Mouse (Mus musculus): ENCODE measurements around the gene Kcnk4.

The Kcnk4 gene

DNA sequence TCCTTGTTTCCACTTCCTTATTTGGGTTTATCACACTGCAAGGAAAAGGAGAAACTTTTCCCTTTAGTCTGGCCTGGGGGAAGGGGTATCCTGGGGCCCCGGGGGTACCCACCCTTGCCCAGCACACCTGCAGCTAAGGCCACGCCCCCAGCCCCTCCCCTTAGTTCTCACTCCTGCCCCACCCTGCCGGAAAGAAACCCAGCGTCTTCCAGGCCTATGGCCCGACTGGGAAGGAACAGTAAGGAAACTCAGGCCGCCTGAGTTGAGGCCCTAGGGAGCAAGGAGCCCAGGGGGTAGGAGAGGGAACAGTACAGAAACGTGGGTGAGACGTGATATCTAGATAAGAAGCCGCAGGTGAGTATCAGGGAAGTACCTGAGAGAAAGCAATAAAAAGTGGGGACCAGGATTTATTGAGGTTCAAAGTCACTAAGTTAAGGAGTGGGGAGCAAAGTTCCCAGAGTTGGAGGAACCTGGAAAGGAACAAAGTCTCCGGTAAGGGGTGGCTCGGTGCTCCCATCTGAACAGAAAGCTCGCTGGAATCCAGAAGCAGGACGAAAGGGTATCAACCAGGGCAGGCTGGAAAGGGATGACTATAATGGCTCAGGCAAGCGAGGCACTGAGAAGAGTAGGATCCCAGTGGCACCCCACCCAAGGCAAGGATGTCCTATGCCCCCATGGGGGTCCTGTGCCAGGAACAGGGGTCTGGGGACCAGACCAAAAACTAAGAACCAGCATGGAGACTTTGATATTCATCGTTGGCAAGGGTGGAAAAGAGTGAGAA, 34.4 kb upstream of the Kcnk4 start:
- no peak for DNase-seq (ENCODE audit: low spot score)

DNA sequence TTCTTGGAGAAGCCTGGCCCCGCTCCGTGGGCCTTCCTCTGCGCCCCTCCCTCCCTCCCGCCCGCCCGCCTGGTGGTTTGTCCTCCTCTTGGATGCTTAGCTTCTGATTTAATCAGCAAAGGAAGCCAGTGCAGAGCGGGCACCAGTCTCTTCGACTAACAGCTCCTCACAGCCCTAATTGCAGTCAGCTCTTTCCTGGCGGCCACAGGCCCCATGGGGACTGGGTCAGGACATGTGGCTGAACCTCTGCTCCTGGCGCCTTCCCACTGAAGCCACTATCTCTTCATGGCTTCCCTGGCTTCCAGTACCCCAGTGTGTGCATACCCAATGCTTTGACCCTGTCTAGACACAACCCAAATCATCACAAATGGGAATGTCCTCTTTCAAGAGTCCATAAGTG, 22.1 kb upstream of the Kcnk4 start:
- no peak for DNase-seq (ENCODE audit: low spot score)

DNA sequence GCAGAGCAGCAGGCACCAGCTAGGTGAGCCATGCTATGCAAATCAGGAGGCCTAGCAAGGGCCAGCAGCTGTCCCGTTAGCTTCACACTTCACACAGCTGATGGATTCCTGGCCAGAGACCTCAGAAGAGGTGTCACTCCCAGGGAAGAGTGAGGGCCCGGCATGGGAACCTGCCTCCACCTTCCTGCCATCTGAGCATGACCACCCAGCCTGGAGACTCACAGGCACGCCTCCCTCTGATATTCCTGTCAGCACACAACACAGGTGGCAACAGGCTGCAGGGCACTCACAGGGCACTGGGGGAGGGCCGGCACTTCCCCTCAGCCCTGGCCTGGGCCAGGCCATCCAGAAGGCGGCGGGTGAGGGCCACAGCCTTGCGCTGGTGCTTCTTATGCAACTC, 21.1 kb upstream of the Kcnk4 start:
- DNase-seq (ENCODE audit: low spot score): no peak

DNA sequence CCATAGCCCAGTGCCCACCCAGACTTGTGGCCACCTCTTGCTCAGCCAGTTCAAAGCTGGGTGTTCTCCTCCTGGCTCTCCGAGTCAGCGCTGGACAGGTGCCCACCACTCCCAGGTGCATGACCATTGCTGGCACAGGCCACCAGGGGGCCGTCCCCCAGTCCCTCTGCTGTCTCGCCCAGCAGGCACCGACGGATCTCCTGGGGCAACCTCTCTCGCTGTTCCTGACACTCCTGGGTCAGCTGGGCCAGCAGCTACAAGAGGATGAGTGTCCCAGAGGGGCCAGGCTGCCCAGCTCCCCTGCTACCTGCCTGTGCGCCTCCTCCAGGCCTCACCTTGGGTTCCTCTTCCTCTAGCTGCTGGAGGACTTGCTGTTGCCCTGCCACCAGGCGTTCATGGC, 19.7 kb upstream of the Kcnk4 start:
- DNase-seq (ENCODE audit: low spot score): no peak

DNA sequence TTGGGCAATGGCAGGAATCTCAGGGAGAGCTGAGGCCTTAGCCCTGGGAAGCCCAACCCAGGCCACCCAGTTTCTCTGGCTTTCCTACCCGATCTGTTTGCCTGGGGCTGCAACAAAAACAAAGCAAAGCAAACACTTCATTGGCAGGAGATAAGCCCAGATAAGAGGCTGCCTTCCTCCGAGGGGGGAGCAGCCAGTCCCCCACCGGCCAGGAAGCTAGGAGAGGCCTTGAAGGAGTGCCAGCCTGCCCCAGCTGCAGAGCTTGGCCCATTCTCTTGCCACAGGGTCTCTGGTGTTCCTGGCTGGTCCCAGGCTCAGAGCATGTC, 18.4 kb upstream of the Kcnk4 start:
- no peak for DNase-seq (ENCODE audit: low spot score)

DNA sequence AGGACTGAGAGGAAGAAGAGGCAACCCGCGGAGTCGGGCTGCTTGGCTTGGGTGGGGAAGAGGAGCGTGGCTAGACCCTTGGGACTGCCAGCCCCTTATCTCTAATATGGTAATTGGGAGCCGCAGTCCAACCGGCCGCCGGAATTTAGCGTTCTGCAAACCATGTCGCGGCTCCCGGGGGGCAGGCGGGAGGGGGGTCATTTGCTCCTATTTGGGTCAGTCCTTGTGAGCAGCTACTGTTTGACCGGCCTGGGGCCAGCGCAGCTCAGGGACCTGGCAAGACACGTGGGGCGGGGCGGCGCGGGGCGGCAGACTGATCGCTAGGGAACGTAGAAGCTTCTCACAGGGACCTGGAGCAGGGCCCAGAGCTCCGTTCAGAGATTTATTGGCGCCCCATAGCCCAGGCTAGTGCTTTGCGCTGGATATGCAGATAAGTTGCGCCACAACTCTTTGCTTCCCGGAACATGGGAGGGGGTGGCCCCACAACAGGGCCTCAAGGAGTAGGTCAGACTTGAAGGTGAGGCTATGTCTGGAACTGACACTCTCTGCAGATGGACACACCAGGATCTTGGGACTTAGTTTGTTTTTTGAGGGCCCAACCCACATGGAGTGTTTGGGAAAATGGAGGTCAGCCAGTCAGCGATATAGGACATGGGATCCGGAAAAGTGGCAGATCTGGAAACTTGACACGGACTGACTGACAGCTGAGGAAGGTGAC, 17.8 kb upstream of the Kcnk4 start:
- DNase-seq (ENCODE audit: low spot score): peak; percentile 68

DNA sequence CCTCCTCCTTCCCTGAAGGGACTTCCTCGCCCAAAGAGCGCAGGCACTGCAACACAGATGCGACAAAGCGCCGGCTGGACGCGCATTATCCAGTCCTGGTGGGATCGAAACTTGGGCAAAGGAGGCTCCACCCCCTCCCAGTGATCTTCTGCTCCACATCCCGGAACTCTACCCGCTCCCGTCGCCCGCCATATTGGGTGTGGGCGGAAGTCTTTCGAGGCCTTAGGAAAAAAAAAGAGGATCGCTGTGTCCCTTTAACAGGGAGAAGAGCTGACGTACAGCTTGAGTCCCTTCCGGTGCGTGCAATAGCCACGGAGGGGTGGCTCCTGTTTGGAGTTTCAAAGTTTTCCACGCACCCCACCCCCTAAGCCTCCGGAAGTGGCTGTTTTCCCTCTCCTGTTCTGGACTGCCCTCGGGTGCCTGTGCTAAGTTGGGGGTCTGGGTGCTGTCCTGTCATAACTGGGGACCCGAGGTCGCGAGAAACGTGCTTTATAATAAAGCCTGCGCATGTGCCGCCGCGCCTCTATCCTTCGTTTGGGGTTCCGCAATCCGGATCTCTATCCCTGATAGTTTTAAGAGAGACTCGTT, 17.2 kb upstream of the Kcnk4 start:
- peak; percentile 89 for DNase-seq (ENCODE audit: low spot score)

DNA sequence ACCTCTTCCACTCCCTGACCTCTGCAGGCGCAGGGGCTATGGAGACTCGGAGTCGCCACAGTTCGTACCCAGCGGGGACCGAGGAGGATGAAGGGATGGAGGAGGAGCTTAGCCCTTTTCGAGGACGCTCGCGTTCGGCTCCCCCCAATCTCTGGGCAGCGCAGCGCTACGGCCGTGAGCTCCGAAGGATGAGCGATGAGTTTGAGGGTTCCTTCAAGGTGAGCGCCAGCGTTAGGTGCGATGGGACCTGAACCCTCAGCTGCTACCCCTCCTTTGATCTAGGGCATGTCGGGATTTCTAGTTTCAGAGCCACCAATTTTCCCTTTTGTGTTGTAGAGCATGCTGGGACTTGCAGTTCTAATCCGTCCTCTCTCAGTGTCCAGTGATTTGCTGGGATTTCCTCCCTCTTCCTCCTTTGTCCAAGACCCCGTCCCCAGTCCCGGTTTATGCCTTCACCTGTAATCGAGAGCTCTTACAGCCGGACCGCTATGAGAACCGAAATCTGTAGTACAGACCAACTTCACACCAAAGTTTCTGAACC, 16.4 kb upstream of the Kcnk4 start:
- no peak for DNase-seq (ENCODE audit: low spot score)

DNA sequence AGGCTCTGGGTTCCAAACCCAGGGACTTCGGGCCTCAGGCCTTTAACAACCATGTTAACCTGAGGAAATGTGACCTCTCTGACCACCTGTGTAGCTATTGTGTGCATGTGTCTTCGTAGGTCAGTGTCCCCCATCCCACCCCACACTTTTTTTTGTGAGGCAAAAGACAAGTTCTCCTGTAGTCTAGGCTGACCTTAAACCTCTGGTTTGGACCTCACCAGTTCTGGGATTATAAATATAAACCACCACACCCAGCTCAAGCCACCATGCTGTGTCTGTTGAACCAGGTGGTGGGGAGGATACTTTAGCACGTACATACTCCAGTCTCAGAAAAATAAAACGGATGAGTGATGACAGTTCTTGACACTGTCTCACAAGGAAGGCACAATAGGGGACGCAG, 15.6 kb upstream of the Kcnk4 start:
- DNase-seq (ENCODE audit: low spot score): no peak

DNA sequence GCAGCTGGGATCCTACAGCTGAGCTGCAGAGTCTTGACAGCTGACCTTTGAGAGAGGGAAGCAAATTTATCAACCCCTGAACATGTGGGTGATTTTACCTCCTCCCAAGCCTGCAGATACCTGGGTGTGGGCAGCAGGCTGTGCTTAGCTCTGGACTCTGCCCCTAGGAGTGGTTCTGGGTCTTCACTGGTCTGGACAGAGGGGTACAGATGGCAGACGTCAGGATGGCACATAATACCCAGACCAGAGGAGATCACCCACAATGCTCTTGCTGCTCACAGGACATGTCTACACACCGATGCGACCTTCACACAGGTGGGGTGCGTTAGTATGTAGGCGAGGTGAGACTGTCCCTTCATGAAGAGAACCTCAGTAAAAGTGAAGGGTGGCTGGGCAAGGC, 15.2 kb upstream of the Kcnk4 start:
- no peak for DNase-seq (ENCODE audit: low spot score)

DNA sequence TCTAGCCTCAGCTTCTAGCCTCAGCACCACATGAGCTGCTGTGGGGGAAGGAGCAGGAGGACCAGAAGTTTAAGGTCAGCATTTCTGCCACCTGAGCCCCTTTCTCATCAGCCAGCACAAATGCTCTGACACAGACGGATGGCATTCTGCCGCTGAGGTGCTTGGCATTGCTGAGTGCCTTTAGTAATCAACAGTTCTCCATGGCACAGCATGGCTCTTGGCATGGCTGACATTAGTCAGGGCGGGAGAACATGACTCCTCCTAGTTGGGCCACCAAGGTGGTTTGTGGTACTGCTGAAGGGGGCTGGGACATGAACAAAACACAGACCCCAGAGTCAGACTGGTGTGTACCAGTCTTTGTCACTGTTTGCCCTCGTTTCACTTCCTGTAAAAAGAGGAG, 13.9 kb upstream of the Kcnk4 start:
- DNase-seq (ENCODE audit: low spot score): no peak

DNA sequence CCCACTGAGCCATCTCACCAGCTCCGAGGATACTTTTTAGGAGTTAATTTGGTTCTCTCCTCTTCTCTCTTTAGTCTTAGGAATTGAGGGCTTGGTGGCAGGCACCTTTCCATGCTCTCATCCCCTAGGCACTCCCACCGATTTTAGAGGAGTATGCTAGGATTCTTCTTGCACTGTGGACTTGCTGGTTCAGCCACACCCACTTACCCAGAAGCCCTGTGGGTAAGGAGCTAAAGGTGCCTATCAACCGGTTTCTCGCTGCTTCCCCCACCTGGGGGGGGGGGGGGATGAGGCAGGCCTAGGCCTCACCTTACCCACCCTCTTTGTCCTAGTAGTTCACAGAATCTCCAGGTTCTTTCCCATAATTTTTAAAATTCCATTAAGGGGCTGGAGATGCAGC, 13.4 kb upstream of the Kcnk4 start:
- DNase-seq (ENCODE audit: low spot score): no peak

DNA sequence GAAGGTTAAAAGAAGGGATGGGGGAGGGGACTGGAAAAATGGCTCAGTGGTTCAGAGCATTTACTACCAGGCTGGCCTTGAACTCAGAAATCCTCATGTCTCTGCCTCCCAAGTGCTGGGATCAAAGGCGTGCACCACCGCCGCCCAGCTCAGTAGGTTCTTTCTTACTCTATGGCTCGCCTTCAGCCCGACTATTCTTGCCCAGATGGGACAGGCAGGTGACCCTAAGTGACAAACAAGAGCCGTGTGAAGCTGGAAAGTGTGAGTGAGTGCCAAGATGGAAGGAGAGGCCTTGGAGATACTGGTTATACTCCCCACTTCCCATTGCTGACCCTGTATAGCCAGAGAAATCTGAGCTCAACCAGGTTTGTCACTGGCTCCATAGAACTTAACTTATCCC, 9.4 kb upstream of the Kcnk4 start:
- DNase-seq (ENCODE audit: low spot score): no peak

DNA sequence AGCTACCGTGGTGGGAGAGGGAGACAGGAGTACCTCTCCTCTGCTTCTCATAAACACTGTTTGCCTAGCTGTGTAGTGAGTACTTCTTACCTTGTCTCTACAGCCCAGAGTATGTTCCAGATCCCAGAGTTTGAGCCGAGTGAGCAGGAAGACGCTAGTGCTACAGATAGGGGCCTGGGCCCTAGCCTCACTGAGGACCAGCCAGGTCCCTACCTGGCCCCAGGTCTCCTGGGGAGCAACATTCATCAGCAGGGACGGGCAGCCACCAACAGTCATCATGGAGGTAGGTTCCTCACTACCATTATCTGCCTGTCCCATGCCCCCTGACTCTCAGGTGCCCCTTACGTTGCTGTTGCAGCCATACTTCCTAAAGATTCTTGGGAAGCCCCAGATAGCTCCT, 8.4 kb upstream of the Kcnk4 start:
- no peak for DNase-seq (ENCODE audit: low spot score)

DNA sequence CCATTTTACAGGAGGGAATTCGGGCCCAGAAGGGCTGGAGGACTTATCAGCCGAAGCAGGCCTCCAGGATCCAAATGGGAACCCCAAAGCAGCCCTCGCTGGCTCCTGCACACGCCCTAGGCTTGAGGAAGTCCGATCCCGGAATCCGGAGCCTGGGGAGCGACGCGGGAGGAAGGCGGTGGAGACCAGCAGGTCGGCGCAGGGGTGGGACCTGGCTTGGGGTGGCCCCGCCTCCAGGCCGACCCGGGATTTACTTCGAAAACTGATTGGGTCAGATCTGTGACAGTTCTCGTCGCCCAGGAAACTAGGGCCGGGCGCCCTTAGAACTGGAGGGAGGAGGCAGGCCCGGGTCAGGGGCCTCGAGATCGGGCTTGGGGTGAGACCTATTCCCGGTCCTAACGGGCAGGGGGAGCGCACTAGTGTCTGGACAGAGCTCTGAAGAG, 8.0 kb upstream of the Kcnk4 start, which contains the start of gene Gpr137:
Gpr137 (minus strand) TSS at position 232 of the 443 bp plus-strand sequence.
- peak; percentile 91 for DNase-seq (ENCODE audit: low spot score)

DNA sequence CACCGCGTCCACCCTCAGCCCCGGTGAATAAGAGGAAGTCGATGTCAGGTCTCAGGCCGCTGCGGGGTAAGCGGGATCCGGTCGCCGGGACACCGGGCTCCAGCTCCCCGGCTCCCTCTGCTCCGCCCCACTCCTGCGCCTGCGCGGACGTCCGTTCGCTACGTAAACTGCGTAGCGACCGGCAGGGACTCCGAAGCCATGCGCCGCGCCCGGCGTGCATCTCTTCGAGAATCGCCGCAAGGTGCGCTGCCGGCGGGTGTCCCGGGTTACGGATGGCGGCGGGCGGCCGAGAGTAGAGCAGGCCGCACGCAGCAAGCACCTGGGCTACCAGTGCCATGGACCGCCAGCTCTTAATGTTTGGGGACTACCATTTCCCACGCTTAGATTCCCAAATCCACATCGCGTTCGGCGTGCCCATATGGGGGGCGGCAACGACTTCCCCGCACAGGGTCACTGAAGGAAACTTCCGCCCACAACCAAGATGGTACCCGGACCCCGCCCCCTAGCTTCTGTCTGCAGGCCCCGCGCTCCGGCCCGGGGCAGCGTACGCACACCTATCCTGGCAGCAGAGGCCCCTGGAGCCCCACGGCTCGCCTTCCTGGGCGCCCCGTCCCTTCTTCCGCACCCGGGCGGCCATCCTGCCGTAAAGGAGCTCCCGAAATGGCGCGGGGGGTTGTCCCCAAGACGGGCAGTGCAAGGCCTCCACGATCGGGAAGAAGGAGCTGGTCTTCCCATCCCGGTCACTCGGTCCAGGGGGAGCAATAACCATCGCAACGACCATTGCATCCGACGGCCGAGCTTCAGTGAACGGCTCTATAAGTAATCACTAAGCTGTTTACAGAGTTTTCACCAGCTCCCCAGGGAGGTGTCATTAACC, 7.3 kb upstream of the Kcnk4 start, which contains the start of gene Bad:
Bad (plus strand) TSS at position 490 of the 877 bp plus-strand sequence.
- DNase-seq (ENCODE audit: low spot score): peak; percentile 95

DNA sequence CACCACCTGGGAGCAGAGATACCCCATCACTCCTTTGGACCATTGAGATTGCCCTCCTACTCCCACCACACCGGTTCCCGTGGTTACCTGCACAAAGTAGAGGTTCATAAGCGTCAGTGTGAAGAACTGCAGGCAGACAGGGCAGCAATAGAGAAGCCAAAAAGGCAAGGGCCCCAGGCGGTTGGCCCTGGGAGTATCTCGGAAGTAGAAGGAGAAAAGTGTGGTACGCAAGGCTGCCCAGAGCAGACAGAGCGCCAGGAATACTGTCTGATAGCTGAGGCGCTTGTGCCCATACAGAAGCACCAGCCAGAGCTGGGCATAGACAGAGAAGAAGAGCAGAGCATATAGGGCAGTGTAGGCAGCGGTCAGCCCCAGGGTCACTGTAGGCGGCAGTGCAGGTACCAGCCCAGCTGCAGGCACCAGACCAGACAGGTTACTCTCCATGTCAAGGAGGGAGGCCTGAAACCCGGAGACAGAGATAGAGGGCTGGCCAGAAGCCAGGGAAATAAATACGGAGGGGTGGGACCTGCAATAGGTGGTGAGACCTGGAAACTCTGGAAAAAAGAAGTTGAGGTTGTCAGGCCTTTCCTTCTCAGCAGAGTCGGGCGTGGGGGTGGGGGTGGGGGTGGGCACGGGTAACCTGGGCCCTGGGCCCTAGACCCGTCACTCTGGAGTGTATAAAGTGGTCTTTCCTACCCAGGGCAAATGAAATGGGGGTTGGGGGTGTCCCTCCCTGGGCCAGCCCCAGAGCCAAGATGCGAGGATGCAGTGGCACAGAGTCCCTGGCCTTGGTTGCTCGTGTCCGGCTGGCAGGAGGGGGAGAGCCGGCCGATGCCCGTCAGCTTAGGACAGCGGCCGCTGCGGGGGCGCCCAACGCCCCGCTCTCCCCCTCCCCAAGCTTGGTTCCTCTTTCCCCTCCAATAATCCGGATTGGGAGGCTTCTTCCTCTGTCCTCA, 6.4 kb upstream of the Kcnk4 start:
- DNase-seq (ENCODE audit: low spot score): no peak

DNA sequence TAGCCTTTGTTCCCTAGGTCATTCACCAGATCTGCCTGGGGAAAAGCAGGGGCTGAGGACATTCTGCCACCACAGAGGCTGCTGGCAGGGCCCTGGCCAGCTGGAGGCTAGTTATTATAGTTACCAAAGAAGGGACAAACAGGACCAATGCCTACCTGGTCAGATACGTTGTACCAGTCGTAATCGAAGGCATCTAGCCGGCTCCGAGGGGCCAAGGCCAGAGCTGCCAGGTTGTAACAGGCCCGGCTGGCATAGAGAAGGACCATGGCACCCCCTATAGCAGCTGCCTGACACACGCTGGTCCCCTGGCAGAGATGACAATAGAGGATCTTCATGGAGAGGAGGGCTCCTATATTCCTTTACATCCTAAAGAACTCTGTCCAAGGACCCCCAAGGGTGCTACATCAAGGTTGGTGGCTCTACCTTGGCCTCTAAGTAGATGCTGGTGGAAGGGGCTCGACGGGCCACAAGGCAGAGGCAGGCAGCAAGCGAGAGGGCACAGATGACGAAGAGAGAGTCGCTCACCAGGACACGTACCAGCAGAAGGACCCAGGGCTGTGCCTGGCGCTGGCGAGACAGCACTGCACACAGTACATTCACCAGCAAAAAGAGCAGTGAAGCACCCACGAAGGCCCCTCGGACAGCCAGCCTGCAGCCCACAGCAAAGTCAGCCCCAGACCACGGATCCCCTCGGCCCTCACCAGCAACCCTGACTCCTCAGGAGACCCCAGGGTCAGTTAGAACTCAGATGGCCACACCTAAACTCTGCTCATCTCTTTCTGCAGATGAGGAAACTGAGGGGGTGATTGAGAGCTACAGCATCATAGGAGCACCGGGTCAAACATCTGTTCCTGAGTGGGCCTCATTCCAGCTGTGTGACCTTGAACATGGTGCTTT, 5.0 kb upstream of the Kcnk4 start:
- no peak for DNase-seq (ENCODE audit: low spot score)

DNA sequence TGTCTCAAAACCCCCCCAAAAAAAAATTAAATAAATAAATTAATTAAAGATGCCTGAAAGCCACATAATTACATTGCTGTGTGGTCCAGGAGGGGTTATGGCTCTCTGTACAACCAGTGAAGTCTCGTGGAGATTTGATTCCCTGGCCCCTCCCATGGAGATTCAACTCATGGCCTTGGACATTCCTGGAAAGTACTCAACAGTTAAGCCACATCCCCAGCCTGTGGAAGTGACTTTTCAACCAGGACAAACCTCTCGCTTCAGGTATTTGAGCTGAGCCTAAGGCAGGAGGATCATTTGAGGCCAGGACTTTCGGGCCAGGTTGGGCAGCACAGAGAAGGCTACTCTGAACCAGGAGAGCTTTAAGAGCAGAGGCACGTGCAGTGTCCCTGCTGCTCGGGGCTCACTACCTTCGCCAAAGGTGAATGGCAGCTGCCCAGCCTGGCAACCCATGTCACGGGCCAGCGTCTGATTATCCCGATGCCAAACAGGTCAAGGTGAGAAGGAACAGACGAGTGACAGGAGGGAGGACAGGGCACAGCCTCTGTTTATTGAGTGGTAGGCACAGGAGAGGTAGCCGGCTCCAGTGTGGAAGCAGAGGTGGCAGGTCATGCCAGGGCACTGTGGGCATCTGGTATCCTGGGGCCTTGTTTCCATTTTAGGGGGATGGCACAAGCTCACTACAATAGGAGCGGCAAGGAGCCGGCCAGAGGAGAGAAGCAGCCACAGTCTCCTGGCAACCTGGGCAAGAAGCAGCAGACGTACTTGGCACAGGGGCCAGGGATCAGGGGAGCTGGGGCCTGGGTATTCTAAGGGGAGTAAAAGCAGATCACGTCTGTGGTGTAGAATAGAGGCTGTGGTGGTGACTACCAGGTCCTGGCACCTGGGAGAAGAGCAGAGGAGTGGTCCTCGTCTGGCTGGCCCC, 3.5 kb upstream of the Kcnk4 start:
- no peak for DNase-seq (ENCODE audit: low spot score)

All from ovary, postnatal 14 days (tissue).